Mouse (Mus musculus) limb, embryonic 12.5 days (tissue): Measurements from ENCODE around the gene Olfr574. TPM values are rescaled to one million over a fixed set of nuclear protein-coding genes. Genes with fewer than 3 reads are reported as not detected.

Source experiments
- ATAC-seq: fragments of 200-750 bp; cut with Nextera tagmentation; 2 replicates; pipeline ENCODE4 v1.8.0; 2017; ENCODE audit warnings: low read depth, moderate TSS enrichment; ENCODE audit not compliant: insufficient number of reproducible peaks, insufficient read depth, low FRiP score, low TSS enrichment
- H3K27ac ChIP-seq: fragments of 300-500 bp; sonication (generic); 2 replicates; pipeline ENCODE4 v1.5.1; 2016; ENCODE audit warnings: mild to moderate bottlenecking, moderate library complexity
- H3K27me3 ChIP-seq: fragments of 300-500 bp; sonication (generic); 2 replicates; pipeline ENCODE4 v1.6.1; 2016; ENCODE audit warnings: mild to moderate bottlenecking, moderate library complexity
- H3K36me3 ChIP-seq: fragments of 300-500 bp; sonication (generic); 2 replicates; pipeline ENCODE4 v1.6.1; 2016; ENCODE audit warnings: mild to moderate bottlenecking, moderate library complexity
- H3K4me1 ChIP-seq: fragments of 300-500 bp; sonication (generic); replicated peaks from 2 replicates; pipeline ENCODE4 v1.6.1; 2016
- H3K4me2 ChIP-seq: fragments of 300-500 bp; sonication (generic); 2 replicates; pipeline ENCODE4 v1.6.1; 2016; ENCODE audit warnings: mild to moderate bottlenecking, moderate library complexity
- H3K4me3 ChIP-seq: fragments of 300-500 bp; sonication (generic); replicated peaks from 2 replicates; pipeline ENCODE4 v1.5.1; 2016; ENCODE audit warnings: mild to moderate bottlenecking
- H3K9ac ChIP-seq: fragments of 300-500 bp; sonication (generic); replicated peaks from 2 replicates; pipeline ENCODE4 v1.6.1; 2016; ENCODE audit warnings: mild to moderate bottlenecking, moderate library complexity
- H3K9me3 ChIP-seq: fragments of 300-500 bp; sonication (generic); 2 replicates; pipeline ENCODE4 v1.6.1; 2016; ENCODE audit warnings: mild to moderate bottlenecking, moderate library complexity
- WGBS: fragments of 180-500 bp; shearing (Covaris S2); methylation state at CpG from one replicate; pipeline ENCODE4 v1.1.7; 2016; 5-methylcytosine and 5-hydroxymethylcytosine counted together
- polyA plus RNA-seq: library from polyadenylated mRNA; unstranded; fragments of >200 nt; fragmentation: Nextera tagmentation; extraction: Ambion mirVana; gene quantifications from 2 replicates; pipeline ENCODE4 v1.2.1, GENCODE M21; 2016

Gene Olfr574
- not detected in 2 replicates for polyA plus RNA-seq

- Histone ChIP-seq H3K4me2 (no peak within 1 kb of the TSS), H3K27me3 (no peaks in the 10 kb centered on the region), H3K36me3 (no peaks in the 10 kb centered on the region), H3K9me3 (no peaks in the 10 kb centered on the region), H3K27ac (no peak within 1 kb of the TSS), H3K4me3 (no peak within 1 kb of the TSS), H3K4me1 (no peaks in the 10 kb centered on the region), H3K9ac (no peak within 1 kb of the TSS)
- no peak for ATAC-seq
- 81% methylated on average over 1 of the region's 1 CpGs for WGBS
Observed at GRCm38 (mm10) chr7:102948167-102948566, at the start of gene Olfr574. TSS of gene Olfr574 (plus strand) at chr7:102948467.

- Histone ChIP-seq H3K4me3 (no peak overlapping the region), H3K36me3 (no peaks in the 10 kb centered on the region), H3K4me1 (no peaks in the 10 kb centered on the region), H3K4me2 (no peak overlapping the region), H3K27me3 (no peaks in the 10 kb centered on the region), H3K9me3 (no peaks in the 10 kb centered on the region), H3K9ac (no peak overlapping the region), H3K27ac (no peak overlapping the region)
- 29% methylated on average over 1 of the region's 1 CpGs for WGBS
- no peak for ATAC-seq
Observed at GRCm38 (mm10) chr7:102915261-102915660, 33.0 kb upstream of the Olfr574 start.

- no peak overlapping the region for H3K27ac ChIP-seq
- WGBS: 62% methylated on average over 5 of the region's 5 CpGs
- no peaks in the 10 kb centered on the region for H3K4me1 ChIP-seq
- H3K4me3 ChIP-seq: no peak overlapping the region
- ATAC-seq: no peak
- no peaks in the 10 kb centered on the region for H3K9me3 ChIP-seq
- no peaks in the 10 kb centered on the region for H3K36me3 ChIP-seq
- H3K27me3 ChIP-seq: no peaks in the 10 kb centered on the region
- no peak overlapping the region for H3K4me2 ChIP-seq
- no peak overlapping the region for H3K9ac ChIP-seq
Observed at GRCm38 (mm10) chr7:102916405-102916804, 31.9 kb upstream of the Olfr574 start.

- H3K4me2 ChIP-seq: no peak within 1 kb of the TSS
- no peak within 1 kb of the TSS for H3K27ac ChIP-seq
- no peaks in the 10 kb centered on the region for H3K9me3 ChIP-seq
- H3K4me1 ChIP-seq: no peaks in the 10 kb centered on the region
- no peak for ATAC-seq
- H3K9ac ChIP-seq: no peak within 1 kb of the TSS
- H3K27me3 ChIP-seq: no peaks in the 10 kb centered on the region
- H3K36me3 ChIP-seq: no peaks in the 10 kb centered on the region
- 56% methylated on average over 4 of the region's 4 CpGs for WGBS
- no peak within 1 kb of the TSS for H3K4me3 ChIP-seq
Observed at GRCm38 (mm10) chr7:102917032-102917875, 31.0 kb upstream of the Olfr574 start, which contains the start of gene Olfr571. TSS of gene Olfr571 (minus strand) at chr7:102917536.

GRCm38 (mm10) chr7:102919632-102920031 is 28.6 kb upstream of the Olfr574 start:
- Histone ChIP-seq H3K27ac (no peak overlapping the region), H3K9me3 (no peaks in the 10 kb centered on the region), H3K36me3 (no peaks in the 10 kb centered on the region), H3K9ac (no peak overlapping the region), H3K27me3 (no peaks in the 10 kb centered on the region), H3K4me2 (no peak overlapping the region), H3K4me3 (no peak overlapping the region), H3K4me1 (no peaks in the 10 kb centered on the region)
- 21% methylated on average over 1 of the region's 1 CpGs for WGBS
- no peak for ATAC-seq

- no peak within 1 kb of the TSS for H3K4me2 ChIP-seq
- H3K4me3 ChIP-seq: no peak within 1 kb of the TSS
- no peak within 1 kb of the TSS for H3K9ac ChIP-seq
- no peaks in the 10 kb centered on the region for H3K36me3 ChIP-seq
- H3K4me1 ChIP-seq: no peaks in the 10 kb centered on the region
- no peaks in the 10 kb centered on the region for H3K9me3 ChIP-seq
- no peaks in the 10 kb centered on the region for H3K27me3 ChIP-seq
- WGBS: 71% methylated on average over 1 of the region's 1 CpGs
- H3K27ac ChIP-seq: no peak within 1 kb of the TSS
- no peak for ATAC-seq
Observed at GRCm38 (mm10) chr7:102924109-102924508, 24.2 kb upstream of the Olfr574 start, which contains the start of gene Olfr572. TSS of gene Olfr572 (plus strand) at chr7:102924409.

- 87% methylated on average over 3 of the region's 3 CpGs for WGBS
- no peak overlapping the region for H3K9ac ChIP-seq
- no peak overlapping the region for H3K27ac ChIP-seq
- H3K4me3 ChIP-seq: no peak overlapping the region
- H3K36me3 ChIP-seq: no peaks in the 10 kb centered on the region
- no peak overlapping the region for H3K4me2 ChIP-seq
- H3K9me3 ChIP-seq: no peaks in the 10 kb centered on the region
- no peaks in the 10 kb centered on the region for H3K27me3 ChIP-seq
- ATAC-seq: no peak
- H3K4me1 ChIP-seq: no peaks in the 10 kb centered on the region
Observed at GRCm38 (mm10) chr7:102927105-102927504, 21.2 kb upstream of the Olfr574 start.

GRCm38 (mm10) chr7:102942475-102942874 is 5.8 kb upstream of the Olfr574 start, which contains the start of gene Olfr573-ps1:
TSS of gene Olfr573-ps1 (minus strand) at chr7:102942575.
- WGBS: 91% methylated on average over 2 of the region's 2 CpGs

GRCm38 (mm10) chr7:102943417-102943816 is 4.8 kb upstream of the Olfr574 start:
- H3K9me3 ChIP-seq: no peaks in the 10 kb centered on the region
- H3K27ac ChIP-seq: no peak overlapping the region
- H3K4me2 ChIP-seq: no peak overlapping the region
- WGBS: 80% methylated on average over 1 of the region's 1 CpGs
- no peaks in the 10 kb centered on the region for H3K36me3 ChIP-seq
- H3K9ac ChIP-seq: no peak overlapping the region
- H3K4me1 ChIP-seq: no peaks in the 10 kb centered on the region
- no peaks in the 10 kb centered on the region for H3K27me3 ChIP-seq
- no peak overlapping the region for H3K4me3 ChIP-seq
- ATAC-seq: no peak

More at GRCm38 (mm10) chr7:102942475-102942874, 5.8 kb upstream of the Olfr574 start, which contains the start of gene Olfr573-ps1:
- Histone ChIP-seq H3K27ac (no peak within 1 kb of the TSS), H3K4me2 (no peak within 1 kb of the TSS), H3K27me3 (no peaks in the 10 kb centered on the region), H3K9me3 (no peaks in the 10 kb centered on the region), H3K36me3 (no peaks in the 10 kb centered on the region), H3K4me3 (no peak within 1 kb of the TSS), H3K4me1 (no peaks in the 10 kb centered on the region), H3K9ac (no peak within 1 kb of the TSS)
- no peak for ATAC-seq

- Histone ChIP-seq H3K9ac (no peak overlapping the region), H3K27ac (no peak overlapping the region), H3K4me3 (no peak overlapping the region), H3K4me1 (no peaks in the 10 kb centered on the region), H3K36me3 (no peaks in the 10 kb centered on the region), H3K27me3 (no peaks in the 10 kb centered on the region), H3K4me2 (no peak overlapping the region), H3K9me3 (no peaks in the 10 kb centered on the region)
- no peak for ATAC-seq
- WGBS: 66% methylated on average over 1 of the region's 1 CpGs
Observed at GRCm38 (mm10) chr7:102950732-102951131, 2.5 kb downstream of the Olfr574 start.

GRCm38 (mm10) chr7:102958137-102958536 is 9.9 kb downstream of the Olfr574 start:
- no peaks in the 10 kb centered on the region for H3K9me3 ChIP-seq
- no peaks in the 10 kb centered on the region for H3K36me3 ChIP-seq
- no peak overlapping the region for H3K4me2 ChIP-seq
- no peak overlapping the region for H3K27ac ChIP-seq
- no peak for ATAC-seq
- H3K27me3 ChIP-seq: no peaks in the 10 kb centered on the region
- H3K9ac ChIP-seq: no peak overlapping the region
- H3K4me1 ChIP-seq: no peaks in the 10 kb centered on the region
- WGBS: 75% methylated on average over 3 of the region's 3 CpGs
- H3K4me3 ChIP-seq: no peak overlapping the region
